Mouse (Mus musculus) ES-E14 (cell line): Measurements from ENCODE around the gene Rasa4.

Experiments
- CHD2 ChIP-seq: IDR thresholded peaks from 2 replicates; pipeline ENCODE4 v1.6.1; 2014; ENCODE audit warnings: mild to moderate bottlenecking, low read depth, low read length, inconsistent platforms
- HCFC1 ChIP-seq: IDR thresholded peaks from 2 replicates; pipeline ENCODE4 v1.6.1; 2012; ENCODE audit warnings: low read length, inconsistent platforms, borderline replicate concordance; ENCODE audit not compliant: insufficient read depth
- MAFK ChIP-seq: IDR thresholded peaks from 2 replicates; pipeline ENCODE4 v1.6.1; 2014; ENCODE audit warnings: mild to moderate bottlenecking, low read depth, low read length, inconsistent platforms; ENCODE audit not compliant: insufficient read depth
- ZC3H11A ChIP-seq: IDR thresholded peaks from 2 replicates; pipeline ENCODE4 v1.6.1; 2012; ENCODE audit warnings: low read depth, mild to moderate bottlenecking, inconsistent platforms, low read length, borderline replicate concordance
- ZNF384 ChIP-seq: IDR thresholded peaks from 2 replicates; pipeline ENCODE4 v1.6.1; 2012; ENCODE audit warnings: low read depth, low read length, inconsistent platforms

DNA sequence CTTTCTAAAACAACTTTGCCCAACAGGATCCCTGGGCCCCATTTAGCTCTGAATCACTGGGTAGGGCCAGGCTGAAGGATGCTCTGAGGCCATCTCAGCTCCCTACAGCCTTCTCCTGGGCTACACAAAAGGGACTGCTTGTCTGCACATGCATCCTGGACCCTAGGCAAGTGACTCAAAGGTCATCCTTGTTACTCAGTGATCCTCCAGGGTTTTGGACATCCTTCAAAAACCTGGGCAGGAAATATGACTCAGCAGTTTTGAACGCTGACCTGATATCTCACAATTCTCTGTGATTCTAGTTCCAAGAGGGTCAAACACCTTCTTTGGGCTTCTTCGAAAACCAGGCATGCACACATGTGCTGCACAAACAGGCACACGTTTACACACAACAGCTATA lies 25.3 kb downstream of the Rasa4 start:
- TF ChIP-seq ZC3H11A = no peak
- no peak for TF ChIP-seq CHD2
- peak; percentile 81 for TF ChIP-seq MAFK
- no peak for TF ChIP-seq HCFC1
- no peak for TF ChIP-seq ZNF384
